Mouse (Mus musculus): ENCODE data around the gene Rilp.
A peak's percentile ranks its signal among the peaks of the same experiment; 100 is the strongest.

Gene Rilp

DNA sequence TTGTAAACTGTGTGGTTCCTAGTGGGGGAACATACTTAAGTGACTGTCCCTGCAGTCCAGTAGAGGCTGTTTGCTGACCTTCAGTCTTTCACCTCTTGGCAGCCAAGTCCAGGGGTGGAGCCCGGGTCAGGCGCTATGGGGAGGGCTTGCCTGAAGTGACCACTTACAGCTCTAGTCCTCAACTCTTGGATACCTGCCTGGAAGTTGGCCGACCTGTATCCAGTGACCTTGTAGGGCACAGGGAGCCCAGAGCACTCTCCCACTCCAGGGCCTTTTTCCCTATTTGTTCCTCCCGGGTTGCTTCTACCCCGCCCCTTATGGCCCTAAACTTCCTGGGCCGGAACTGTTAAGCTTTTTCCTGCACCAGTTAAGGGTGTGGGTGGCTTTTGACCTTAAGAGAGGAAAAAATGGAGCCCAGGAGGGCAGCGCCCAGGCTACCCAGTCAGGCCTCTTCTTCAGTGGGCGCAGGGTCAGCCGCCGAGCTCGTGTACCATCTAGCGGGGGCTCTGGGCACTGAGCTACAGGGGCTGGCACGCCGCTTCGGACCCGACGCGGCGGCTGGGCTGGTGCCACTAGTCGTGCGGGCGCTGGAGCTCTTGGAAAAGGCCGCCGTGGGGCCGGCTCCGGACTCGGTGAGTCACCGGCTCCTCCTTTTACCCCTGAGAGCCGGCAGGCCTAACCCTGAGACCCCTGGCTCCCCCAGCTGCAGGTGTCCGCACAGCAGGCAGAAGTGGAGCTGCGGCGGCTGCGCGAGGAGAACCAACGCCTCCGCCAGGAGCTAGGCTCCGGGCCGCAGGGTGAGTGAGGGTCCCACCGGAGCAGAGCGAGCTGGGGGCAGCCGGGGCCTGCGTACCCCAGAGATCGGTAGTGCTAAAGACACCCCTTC, at the start of gene Rilp:
Rilp (plus strand) TSS at position 354 of the 886 bp plus-strand sequence.
- DNase-seq (ENCODE audit: low spot score) = peak; percentile 70

DNA sequence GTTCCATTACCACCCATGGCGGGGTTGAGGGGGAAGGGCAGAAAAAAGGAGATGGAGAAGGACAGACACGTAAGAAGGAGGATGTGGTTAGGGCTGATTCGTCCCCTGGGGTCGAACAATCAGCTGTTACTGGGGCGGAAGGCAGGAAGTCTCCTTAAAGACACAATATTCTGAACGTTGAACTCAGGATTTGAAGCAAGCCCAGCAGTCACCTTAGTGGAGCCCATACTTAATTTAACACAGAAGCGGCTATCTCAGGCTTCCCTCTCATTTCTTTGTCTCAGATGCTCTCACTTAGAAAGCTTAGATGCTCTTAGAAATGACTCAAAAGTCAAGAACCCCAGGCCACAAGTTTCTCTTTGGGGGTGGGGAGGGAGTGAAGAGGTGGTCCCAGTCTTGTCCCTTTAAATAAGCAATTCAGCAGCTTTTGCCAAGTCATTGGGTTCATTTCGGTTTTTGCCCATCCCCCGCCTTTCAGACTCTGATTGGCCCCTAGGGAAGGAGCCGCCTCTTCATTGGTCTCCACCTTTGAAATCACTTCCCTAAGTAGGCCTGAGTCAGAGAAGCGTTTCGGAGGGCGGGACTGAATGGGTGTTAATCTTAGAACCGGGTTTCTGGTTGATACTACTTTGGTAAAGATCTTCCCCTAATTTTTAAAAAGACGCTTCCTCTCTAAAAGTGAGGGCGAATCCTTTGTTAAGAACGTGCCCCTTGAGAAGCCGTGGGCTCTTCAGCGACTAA, 49.6 kb upstream of the Rilp start:
- DNase-seq (ENCODE audit: low spot score) = peak; percentile 94

DNA sequence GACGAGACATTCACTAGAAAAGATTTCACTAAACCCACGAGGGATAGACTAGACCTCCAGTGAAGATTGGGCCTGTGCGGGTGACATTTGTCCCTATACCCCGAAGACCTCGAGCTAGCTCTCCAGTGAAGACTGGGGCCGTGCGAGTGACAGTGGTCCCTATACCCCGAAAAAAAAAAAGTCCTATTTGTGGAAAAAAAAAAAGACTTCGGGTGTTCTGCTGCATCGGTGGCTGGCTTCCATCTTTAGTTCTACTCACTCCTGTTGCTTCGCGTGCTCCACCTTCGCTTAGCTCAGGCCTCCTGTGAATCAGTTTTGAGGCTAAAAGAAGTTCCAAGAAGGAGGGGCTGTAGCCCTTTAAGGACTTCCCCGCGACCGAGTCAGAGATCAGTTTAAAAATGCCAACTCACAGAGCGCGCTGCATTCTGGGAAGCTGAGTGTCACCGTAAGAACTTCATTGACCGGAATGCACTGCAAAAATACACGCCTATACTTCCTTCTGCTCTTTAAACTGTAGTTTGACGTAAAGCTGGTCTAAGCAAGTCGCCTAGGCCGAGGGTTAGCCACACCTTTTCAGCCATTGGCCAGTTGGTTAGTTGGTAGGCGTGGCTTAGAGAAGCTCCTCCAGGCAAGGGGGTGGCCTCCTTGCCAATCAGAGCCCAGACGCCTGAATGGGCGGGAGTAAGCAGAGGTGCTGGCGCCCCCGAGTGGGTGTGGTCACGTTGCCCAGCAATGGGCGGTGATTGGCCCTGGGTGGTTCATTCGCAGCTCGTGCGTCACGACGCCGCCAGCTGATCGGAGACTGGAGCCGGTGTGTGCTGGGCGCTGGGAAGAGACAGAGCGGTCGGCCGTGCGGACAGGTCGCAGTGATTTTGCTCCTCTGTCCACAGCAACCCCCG, 48.8 kb upstream of the Rilp start, which contains the start of gene Tlcd2:
Tlcd2 (plus strand) TSS at position 872 of the 899 bp plus-strand sequence.
- peak; percentile 100 for DNase-seq (ENCODE audit: low spot score)

DNA sequence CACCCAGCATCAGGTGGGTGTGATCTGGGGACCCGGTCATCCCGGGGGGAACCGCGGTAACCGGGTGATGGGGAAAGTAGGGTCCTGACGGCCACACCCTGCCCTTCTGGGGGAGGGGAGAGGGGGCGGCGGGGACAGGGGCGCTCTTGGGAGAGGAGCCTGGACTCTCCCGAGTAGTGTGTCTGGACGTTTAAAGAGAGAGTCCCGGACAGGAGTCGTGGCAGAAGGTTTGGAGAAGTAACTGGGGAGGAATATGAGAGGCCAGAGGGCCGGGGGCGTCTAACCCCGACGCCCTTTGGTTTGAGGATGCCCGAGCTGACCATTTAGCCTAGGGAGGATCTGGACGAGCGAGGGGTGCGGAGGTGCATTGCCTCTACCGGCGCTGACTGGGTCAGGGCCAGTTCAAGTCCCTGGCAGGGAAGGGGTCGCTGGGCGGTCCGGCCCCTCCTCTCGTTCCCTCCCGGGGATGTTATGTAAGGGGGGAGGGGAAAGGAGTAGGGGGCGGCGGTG, 48.1 kb upstream of the Rilp start:
- DNase-seq (ENCODE audit: low spot score) = no peak

DNA sequence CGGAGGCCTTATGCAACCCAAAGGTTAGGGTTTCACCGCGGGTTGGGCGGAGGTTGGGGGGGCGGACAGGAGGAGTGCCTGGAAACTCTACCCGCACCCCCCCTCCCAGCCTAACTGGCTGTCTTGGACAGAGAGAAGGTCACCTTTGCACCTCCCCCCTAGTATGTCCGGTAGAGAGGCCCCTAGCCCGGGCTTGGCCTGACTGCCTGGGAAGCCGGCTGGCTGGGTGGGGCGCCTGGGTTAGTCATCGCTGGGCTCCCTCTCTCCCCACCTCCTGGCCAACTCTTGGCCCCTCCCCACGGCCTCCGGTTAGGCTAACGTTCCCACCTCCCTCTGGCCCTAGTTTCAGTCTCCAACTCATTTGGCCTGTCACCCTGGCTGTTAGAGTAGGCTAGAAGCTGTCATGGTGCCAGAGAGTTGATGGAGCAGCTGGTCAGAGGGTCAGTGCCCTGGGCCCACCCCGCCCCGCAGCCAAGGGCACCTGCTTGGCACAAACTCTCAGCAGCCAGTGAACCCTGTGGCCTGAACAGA, 47.6 kb upstream of the Rilp start:
- DNase-seq (ENCODE audit: low spot score) = peak; percentile 40

DNA sequence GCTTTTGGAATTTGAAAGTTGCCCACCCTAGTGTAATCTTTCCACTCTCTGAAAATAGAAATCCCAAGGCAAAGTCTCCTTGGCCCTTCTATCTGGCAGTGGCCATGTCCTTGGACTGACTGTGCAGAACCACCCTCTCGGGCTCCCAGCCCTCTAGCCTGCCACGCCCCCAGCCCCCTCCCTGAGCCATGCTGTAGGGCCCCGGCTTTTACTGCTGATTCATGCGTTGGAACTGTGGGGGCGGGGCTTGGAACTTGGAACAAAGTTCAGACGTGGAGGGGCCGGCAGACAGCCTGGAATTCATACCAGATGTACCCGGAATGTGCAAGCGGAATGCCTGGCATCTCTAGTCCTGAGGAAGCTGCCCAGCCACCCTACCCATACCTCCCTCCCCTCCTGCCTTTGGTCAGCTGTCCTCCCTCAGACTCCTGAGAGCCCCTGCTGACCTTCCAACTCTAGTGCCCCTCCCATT, 47.0 kb upstream of the Rilp start:
- DNase-seq (ENCODE audit: low spot score) = peak; percentile 89

DNA sequence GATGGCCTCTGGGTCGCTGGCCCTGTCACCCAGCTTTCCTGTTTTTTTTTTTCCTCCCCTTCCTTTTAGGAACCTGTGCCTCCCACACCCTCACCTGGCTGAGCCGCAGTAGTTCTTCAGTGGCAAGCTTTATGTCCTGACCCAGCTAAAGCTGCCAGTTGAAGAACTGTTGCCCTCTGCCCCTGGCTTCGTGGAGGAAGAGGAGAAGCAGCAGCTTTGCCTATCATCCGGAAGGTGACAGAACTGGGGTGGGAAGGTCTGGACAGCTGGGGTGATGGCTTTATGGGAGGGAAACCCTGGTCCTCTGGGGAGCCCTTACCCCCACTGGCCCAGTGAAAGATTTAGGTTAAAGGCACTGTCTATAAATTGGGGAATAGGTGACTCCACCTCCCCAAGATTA, 46.3 kb upstream of the Rilp start:
- no peak for DNase-seq (ENCODE audit: low spot score)

DNA sequence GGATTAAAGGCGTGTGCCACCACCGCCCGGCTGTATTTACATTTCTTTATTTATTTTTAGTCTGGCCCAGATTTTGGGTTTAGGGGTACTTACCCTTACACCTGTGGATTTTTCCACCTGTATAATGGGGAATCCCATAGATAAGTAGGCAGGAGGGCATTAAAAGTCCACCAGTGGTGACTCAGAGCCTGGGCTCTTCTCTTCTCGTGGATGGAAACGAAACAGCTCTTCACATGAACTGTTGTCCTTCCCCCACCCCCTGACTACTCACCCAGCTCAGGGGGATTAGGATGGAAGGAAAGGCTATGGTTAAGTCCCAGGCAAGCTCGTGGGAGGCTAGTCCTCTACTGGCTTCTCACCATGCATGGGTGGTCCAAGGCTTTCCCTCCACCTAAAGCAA, 45.5 kb upstream of the Rilp start:
- no peak for DNase-seq (ENCODE audit: low spot score)

DNA sequence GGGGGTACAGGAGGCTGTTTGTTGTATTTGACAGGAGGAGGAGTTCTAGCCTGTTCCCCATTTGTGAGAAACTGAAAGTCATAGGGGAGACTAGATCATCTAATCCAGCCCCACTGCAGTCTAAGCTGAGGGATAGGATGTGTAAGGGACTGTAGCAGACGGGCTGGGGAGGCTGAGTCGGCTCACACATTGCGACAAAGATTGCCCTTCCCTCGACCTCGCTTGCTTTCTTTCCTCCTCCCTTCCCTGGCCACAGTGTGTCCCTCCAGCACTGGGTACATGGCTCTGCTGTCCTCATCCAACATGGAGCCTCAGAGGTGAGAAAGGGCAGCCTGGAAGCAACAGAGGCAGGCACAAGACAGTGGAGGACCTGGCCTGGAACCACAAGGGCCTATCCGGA, 44.8 kb upstream of the Rilp start:
- DNase-seq (ENCODE audit: low spot score) = no peak

DNA sequence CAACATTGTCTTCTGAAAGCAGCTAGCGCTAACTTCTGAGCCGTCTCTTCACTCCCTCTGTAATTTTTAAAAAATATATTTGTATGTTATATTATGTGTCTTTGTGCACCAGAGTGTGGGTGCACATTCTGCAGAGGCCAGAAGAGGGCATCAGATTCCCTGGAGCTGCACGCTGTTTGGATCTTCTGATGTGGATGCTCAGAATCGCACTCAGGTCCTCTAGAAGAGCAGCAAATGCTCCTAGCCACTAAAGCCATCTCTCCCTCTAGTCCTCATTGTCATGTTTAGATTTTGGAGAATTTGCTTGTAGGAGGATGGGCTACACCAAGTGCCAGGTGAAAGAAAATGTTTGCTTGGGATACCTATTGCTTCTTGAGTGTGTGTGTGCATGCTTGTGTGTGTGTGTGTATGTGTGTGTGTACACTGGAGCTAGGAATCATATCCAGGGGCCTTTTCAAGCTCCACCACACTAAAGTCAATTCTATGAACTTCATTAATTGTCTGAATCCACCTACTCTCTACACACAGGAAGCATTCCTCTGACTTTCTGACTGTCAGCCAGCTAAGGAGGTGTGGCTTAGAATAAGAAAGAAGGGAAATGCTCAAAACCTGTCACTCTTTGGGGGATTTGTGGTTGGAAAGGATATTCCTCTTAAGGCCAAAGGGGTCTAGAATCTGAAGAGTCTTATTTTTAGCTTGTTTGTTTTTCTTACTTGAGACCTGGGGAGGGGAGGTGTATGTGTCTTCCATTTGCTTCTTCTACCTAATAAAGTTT, 43.0 kb upstream of the Rilp start:
- DNase-seq (ENCODE audit: low spot score) = no peak

DNA sequence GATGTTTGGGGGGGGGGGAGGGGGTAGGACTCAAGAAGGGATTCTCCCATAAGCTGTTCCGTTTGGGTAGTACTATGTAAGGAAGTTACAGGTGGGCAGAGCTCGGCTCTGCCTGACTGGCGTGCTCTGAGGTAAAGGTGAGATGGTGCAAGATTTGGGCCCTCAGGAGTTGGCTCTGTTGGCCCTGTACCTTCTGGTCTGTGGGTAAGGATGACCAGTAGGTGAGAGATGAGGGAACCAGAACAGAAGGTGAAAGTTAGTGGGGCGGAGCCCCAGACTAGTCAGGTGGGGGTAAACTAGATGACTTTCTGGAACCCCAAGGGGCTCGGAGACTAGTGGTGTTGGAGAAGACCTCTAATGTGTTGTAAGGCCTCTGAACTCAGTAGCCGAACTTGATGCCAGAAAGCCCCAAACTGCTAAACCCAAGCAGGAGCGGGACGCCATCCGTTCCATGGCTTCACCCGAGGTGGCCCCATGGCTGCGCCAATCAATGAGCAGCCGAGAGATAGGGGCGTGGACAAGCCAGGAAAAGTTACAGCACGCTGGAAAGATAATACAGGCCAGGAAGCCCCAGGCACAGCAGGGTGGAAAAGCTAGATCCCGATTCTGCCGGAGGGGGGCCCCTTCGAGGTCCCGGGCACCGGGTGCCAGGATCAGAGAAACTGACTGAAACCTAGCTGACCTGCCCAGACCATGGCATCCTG, 42.2 kb upstream of the Rilp start:
- peak; percentile 82 for DNase-seq (ENCODE audit: low spot score)

DNA sequence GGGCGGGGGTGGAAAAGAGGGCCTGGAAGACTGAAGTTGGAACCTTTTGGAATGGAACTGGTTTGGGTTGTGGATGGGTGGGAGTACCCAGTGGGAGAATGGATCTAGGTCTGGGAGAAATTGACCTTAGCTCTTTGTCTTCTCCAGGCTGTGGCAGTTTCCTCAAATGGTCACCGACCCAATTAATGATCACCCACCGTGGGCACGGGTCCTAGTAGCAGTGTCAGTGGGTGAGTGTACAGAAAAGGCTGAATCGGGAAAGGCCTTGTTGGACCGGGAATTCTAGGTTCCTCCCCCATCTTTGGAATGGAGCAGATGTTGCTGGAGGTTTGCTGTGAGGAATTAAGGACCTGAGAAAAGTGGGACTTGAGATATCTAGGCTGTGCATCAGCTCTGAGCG, 41.5 kb upstream of the Rilp start:
- no peak for DNase-seq (ENCODE audit: low spot score)

DNA sequence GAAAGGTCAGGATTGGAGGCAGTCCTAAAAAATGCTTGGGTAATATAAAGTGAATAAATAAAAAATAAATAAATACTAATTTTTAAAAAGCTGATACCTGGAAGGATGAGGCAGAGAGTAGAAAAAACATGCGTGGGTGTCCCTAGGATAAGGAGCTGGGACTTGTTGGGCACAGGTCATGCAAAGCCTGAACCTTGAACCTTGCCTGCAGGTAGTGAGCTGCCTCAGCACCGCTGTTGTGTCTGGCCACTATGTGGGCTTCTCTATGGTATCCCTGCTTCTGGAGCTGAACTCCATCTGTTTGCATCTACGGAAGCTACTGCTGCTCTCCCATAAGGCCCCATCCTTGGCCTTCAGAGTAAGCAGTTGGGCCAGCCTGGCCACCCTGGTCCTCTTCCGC, 40.6 kb upstream of the Rilp start:
- DNase-seq (ENCODE audit: low spot score) = no peak

DNA sequence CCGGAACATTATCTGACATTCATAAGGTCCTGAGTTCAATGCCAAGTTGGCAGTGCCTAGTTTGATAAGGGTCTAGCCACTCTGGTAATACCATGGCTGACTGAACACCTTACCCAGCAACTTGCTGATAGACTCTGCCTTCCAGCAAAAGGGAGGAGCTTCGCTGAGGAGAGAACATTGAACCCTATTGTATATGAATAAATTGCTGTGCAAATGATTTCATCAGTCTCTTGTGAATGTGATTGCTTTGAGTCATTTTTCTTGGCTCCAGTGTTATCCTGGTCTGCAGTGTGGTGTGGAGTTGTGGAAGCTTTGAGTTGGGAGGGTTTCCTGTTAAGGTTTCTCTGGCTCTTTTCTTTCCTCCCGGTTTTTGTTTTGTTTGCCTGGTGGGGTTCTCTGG, 39.2 kb upstream of the Rilp start:
- no peak for DNase-seq (ENCODE audit: low spot score)

DNA sequence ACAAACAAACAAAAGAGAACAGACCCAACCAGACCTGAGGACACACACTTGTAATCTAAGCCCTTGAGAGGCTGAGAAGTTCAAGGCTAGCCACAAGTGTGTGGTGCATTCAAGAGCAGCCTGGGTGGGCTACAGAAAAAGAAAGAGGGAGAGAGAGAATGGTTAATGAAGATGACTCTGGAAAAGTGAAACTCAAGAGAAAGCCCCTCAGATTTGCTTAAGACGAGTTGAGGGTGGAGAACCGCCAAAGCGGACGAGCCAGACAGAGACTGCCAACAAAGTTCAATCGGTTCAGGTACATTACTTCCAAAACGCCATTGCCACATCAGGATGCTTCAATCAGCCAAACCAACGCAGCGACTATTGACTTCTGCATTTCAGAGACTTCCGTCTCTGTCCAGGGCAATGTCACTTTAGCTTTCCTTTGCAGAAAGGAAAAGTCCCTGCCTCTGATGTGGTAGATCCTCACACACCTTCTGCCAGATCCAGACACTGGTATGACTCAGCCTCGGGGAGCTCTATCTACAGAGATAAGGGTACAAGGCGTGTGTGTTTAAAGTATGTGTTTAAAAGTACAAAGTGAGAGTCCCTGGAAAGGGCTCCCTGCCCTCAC, 37.3 kb upstream of the Rilp start:
- no peak for DNase-seq (ENCODE audit: low spot score)

DNA sequence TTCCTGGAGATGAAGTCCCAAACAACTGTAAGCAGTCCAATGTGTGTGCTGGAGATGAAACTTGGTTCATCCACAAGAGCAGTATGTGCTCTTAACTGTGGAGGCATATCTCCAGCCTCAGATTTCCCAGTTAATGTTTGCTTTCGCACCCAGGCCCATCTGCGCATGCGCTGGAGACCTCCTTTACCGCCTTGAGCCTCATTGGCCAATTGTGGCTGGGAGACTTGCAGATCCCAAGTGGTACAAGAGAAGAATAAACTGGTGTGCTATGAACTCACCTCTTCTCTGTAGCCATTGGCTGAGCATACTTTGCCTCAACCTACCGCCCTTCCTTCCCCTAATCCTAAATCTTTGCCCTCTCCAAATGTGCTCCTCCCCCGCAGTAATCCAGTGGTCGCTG, 36.5 kb upstream of the Rilp start:
- no peak for DNase-seq (ENCODE audit: low spot score)

DNA sequence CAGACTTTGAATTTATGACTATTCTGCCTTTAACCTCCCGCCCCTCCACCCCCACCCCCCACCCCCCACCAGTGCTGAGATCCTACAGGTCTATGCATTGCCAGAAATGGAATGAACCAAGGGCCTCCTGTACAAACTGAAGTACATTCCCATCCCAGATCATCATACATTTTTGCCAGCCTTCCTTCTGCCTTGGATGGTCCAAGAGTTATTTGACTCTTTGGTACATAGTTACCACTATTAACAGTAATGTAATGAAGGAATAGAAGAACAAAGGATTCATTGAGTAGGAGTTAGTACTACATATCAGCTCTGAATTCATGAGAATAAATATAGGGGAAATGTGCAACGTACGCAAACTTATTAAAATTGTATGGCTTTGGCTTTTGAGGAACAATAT, 23.7 kb upstream of the Rilp start:
- no peak for DNase-seq (ENCODE audit: low spot score)

DNA sequence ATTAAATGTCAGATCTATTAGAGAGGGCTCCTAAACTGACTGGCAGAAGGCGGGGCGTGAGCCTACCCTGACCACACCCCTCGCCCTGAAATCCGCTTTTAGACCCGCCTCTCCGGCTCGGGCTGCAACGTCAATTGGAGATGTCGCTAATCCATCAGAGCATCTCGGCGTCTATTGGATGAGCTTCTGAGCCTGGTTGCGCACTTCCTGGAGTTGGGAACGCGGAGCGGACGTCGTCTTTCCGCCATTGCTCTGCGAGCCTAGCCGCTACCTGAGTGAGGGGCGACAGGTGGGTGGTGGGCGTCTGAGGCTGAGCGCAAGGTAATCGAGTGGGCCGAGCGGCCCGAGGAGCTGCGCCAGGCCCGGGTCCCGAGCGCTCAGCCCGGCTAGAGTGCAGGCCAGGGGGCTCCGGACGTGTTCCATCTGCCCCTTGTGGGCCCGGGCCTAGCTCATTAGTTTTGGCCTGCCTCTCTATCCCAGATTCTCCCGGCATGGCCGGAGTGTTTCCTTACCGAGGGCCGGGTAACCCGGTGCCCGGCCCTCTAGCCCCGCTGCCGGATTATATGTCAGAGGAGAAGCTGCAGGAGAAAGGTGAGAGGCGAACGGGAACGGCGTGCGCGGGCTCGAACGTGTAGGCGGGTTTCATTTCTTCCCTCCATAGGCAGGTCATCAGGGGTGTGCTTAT, 23.2 kb upstream of the Rilp start, which contains the start of gene Prpf8:
Prpf8 (plus strand) TSS at position 216 of the 685 bp plus-strand sequence.
- DNase-seq (ENCODE audit: low spot score) = peak; percentile 99

DNA sequence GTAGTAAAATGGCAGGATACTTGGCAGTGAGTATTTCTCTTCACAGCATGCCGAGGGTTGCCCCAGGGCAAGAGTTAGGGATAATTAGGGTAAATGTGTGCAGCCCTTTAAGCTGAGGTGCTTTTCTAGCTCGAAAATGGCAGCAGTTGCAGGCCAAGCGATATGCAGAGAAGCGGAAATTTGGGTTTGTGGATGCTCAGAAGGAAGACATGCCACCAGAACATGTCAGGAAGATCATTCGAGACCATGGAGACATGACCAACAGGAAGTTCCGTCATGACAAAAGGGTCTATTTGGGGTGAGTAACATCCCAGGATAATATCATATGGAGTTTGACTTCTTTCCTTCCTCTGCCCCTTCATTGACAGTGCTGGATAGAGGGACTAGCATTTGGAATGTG, 22.4 kb upstream of the Rilp start:
- DNase-seq (ENCODE audit: low spot score) = no peak
